Mouse (Mus musculus): Measurements from ENCODE around the gene Actr8.

DNA sequence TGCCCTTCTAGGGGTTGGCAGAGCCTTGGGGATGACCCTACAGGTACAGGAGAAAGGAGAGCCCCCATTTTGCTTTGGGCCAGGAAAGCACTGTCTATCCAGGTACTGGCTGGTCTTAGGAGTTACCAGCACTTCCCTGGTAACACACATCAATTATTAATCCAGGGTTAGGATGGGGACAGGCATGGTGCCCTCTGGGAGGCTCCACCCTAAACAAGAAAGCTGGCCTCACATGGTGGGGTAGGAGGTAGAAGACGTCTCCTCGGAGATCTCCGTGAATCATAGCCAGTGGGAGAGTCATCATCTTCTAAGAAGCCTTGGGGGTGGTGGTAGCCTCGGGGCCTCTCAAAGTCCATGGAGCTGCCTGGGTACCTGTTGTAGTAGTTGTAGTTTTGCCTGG is 68.8 kb downstream of the Actr8 start:
- no peak for TF ChIP-seq CTCF (IDR thresholded peaks at IDR 0.05)
- no peak for TF ChIP-seq EP300 (IDR thresholded peaks at IDR 0.05)

All from lung, postnatal 0 days (tissue).